Mouse (Mus musculus) bone marrow, adult 2 months (tissue): ENCODE measurements around the gene Pola2. TPM values are rescaled to one million over a fixed set of nuclear protein-coding genes. Genes with fewer than 3 reads are reported as not detected.
A peak's percentile ranks its signal among the peaks of the same experiment; 100 is the strongest.

Experiments
- H3K27ac ChIP-seq: fragments of 200-500 bp; 2 replicates; pipeline ENCODE4 v1.5.1; 2012; ENCODE audit warnings: low read depth, mild to moderate bottlenecking, control low read depth, inconsistent platforms, low read length; ENCODE audit not compliant: control insufficient read depth, poor library complexity, insufficient read depth
- H3K4me1 ChIP-seq: fragments of 200-500 bp; 2 replicates; pipeline ENCODE4 v1.6.1; 2011; ENCODE audit warnings: low read length; ENCODE audit not compliant: control insufficient read depth, insufficient read depth
- H3K4me3 ChIP-seq: fragments of 200-500 bp; replicated peaks from 2 replicates; pipeline ENCODE3; 2011; ENCODE audit warnings: mild to moderate bottlenecking, low read depth, low read length, control low read depth; ENCODE audit not compliant: control insufficient read depth
- CTCF ChIP-seq: fragments of 200-500 bp; IDR thresholded peaks from 2 replicates; pipeline ENCODE4 v1.5.1; 2011; ENCODE audit warnings: low read length, control low read depth; ENCODE audit not compliant: control insufficient read depth, insufficient read depth
- POLR2A ChIP-seq: fragments of 200-500 bp; IDR thresholded peaks from 2 replicates; pipeline ENCODE4 v1.6.1; 2011; ENCODE audit warnings: low read depth, mild to moderate bottlenecking, control low read depth, low read length, borderline replicate concordance; ENCODE audit not compliant: control insufficient read depth
- WGBS: fragments of 180-500 bp; shearing (Covaris S2); methylation state at CpG from one replicate; pipeline ENCODE4 v1.1.7; 2018; 5-methylcytosine and 5-hydroxymethylcytosine counted together
- polyA plus RNA-seq: library from polyadenylated mRNA; stranded (reverse); fragments of >200 nt; gene quantifications from 2 replicates; pipeline ENCODE4 v1.2.4, GENCODE M21; 2011; ENCODE audit warnings: low replicate concordance; ENCODE audit not compliant: missing spikeins, insufficient read depth, insufficient read length

Pola2 gene
- 41.9 and 79.8 TPM in 2 replicates for polyA plus RNA-seq

GRCm38 (mm10) chr19:5963883-5964562 is at the start of gene Pola2:
Pola2 (minus strand) TSS chr19:5964202.
- Histone ChIP-seq H3K4me1 (peaks cover 7% of the 10 kb centered on the region), H3K27ac (peak within 1 kb of the TSS; percentile 71), H3K4me3 (peak within 1 kb of the TSS; percentile 96)
- WGBS, result under 1% methylated on average over 50 of the region's 50 CpGs
- TF ChIP-seq CTCF (peak; percentile 3; the same call in 1 of the 2 replicates), POLR2A (peak; percentile 64; the same call in 1 of the 2 replicates)

GRCm38 (mm10) chr19:6013691-6014090 is 49.7 kb upstream of the Pola2 start:
- TF ChIP-seq POLR2A (no peak), CTCF (no peak)
- 89% methylated on average over 10 of the region's 10 CpGs for WGBS
- peaks cover 1% of the 10 kb centered on the region; the same call in 1 of the 2 replicates for H3K4me1 ChIP-seq
- no peak overlapping the region for H3K27ac ChIP-seq
- H3K4me3 ChIP-seq, result peak overlapping the region; percentile 91

- no peak overlapping the region for H3K4me3 ChIP-seq
- no peaks in the 10 kb centered on the region; the same call in 1 of the 2 replicates for H3K4me1 ChIP-seq
- H3K27ac ChIP-seq, result no peak overlapping the region
- TF ChIP-seq POLR2A, result no peak
- TF ChIP-seq CTCF, result no peak
- 97% methylated on average over 8 of the region's 8 CpGs for WGBS
These were observed 45.1 kb upstream of the Pola2 start for GRCm38 (mm10) chr19:6009137-6009536.

- H3K4me1 ChIP-seq, result no peaks in the 10 kb centered on the region; the same call in 1 of the 2 replicates
- WGBS, result 96% methylated on average over 13 of the region's 13 CpGs
- no peak overlapping the region for H3K27ac ChIP-seq
- no peak overlapping the region for H3K4me3 ChIP-seq
- TF ChIP-seq CTCF (no peak), POLR2A (no peak)
These were observed 43.0 kb upstream of the Pola2 start for GRCm38 (mm10) chr19:6007013-6007412.

GRCm38 (mm10) chr19:6005541-6005940 is 41.5 kb upstream of the Pola2 start:
- no peak overlapping the region for H3K27ac ChIP-seq
- H3K4me1 ChIP-seq, result no peaks in the 10 kb centered on the region; the same call in 1 of the 2 replicates
- WGBS, result 89% methylated on average over 11 of the region's 11 CpGs
- TF ChIP-seq CTCF (no peak), POLR2A (no peak)
- H3K4me3 ChIP-seq, result no peak overlapping the region

- TF ChIP-seq POLR2A (no peak), CTCF (no peak)
- 86% methylated on average over 5 of the region's 5 CpGs for WGBS
- no peak overlapping the region for H3K4me3 ChIP-seq
- H3K4me1 ChIP-seq, result peaks cover 5% of the 10 kb centered on the region
- H3K27ac ChIP-seq, result no peak overlapping the region
These were observed 36.0 kb upstream of the Pola2 start for GRCm38 (mm10) chr19:5999969-6000368.

- no peak overlapping the region for H3K4me3 ChIP-seq
- H3K27ac ChIP-seq, result no peak overlapping the region
- peak; percentile 31; the same call in 1 of the 2 replicates for TF ChIP-seq CTCF
- TF ChIP-seq POLR2A, result no peak
- peaks cover 5% of the 10 kb centered on the region for H3K4me1 ChIP-seq
- WGBS, result 91% methylated on average over 3 of the region's 3 CpGs
These were observed 34.2 kb upstream of the Pola2 start for GRCm38 (mm10) chr19:5998180-5998579.

GRCm38 (mm10) chr19:5994711-5995110 is 30.7 kb upstream of the Pola2 start:
- WGBS, result 93% methylated on average over 14 of the region's 14 CpGs
- Histone ChIP-seq H3K4me1 (peaks cover 14% of the 10 kb centered on the region), H3K4me3 (no peak overlapping the region), H3K27ac (no peak overlapping the region)
- TF ChIP-seq CTCF (no peak), POLR2A (no peak)

- Histone ChIP-seq H3K4me1 (peaks cover 16% of the 10 kb centered on the region), H3K27ac (peak overlapping the region; percentile 90), H3K4me3 (peak overlapping the region; percentile 20)
- 44% methylated on average over 7 of the region's 7 CpGs for WGBS
- TF ChIP-seq POLR2A, result no peak
- no peak for TF ChIP-seq CTCF
These were observed 28.0 kb upstream of the Pola2 start for GRCm38 (mm10) chr19:5992012-5992411.
